Mouse (Mus musculus): Measurements from ENCODE around the gene Nt5c. TPM values are rescaled to one million over a fixed set of nuclear protein-coding genes. Genes with fewer than 3 reads are reported as not detected.
"Not testable (repeated sequence)": the region's sequence is repeated elsewhere in the genome, so short reads cannot be mapped to it uniquely, and the experiment has no call there.

The Nt5c gene
- polyA plus RNA-seq, 1 experiment from 2014 or later: 91.1 TPM

DNA sequence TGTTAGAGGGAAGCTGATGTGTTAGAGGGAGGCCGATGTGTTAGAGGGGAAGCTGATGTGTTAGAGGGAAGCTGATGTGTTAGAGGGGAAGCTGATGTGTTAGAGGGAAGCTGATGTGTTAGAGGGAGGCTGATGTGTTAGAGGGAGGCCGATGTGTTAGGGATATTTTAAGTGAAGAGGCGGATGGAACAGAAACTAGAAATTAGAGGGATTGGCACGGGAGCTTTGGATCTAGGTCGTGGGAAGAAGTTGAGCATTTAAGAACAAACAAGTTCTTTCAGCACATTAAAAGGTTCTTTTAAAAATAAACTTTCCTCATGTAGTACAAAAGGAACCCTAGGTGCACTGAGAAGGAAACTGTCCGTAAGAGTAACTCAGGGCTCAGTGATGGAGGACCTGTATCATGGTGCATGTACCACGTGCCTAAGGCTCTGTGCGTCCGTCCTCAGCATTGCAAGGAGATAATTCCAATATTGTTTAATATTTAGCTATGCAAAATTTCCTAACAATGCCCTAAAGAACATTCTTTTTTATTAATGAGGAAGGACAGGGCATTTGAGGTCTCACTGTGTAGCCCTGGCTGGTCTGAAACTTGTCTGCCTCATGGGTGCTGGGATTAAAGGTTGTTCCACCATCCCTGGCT, 13.2 kb downstream of the Nt5c start:
- H3K36me3 ChIP-seq (ENCODE audit: poor library complexity, severe bottlenecking): no peaks in the 10 kb centered on the region; the same call in 1 of the 2 replicates
- H3K4me3 ChIP-seq: no peak overlapping the region
- ATAC-seq: no peak
- H3K4me2 ChIP-seq: no peak overlapping the region
- H3K9me3 ChIP-seq (replicated peaks): no peaks in the 10 kb centered on the region
- H3K4me1 ChIP-seq: peaks cover 29% of the 10 kb centered on the region
- no peak overlapping the region for H3K9ac ChIP-seq
- H3K27ac ChIP-seq: no peak overlapping the region
- WGBS: 91% methylated on average over 9 of the region's 9 CpGs
- H3K27me3 ChIP-seq: no peaks in the 10 kb centered on the region

DNA sequence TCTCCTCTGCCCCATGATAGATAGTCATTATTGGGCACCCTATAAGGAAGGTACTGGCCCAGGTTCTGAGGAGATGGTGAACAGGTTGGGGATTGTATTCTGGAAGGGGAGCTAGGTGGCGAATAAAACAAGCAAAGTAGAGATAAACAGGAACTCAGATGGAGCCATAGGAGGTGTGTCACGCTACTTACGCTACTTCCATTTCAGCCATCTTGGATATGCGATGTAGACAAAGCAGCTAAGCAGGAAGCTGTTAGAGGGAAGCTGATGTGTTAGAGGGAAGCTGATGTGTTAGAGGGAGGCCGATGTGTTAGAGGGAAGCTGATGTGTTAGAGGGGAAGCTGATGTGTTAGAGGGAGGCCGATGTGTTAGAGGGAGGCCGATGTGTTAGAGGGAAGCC, 14.3 kb downstream of the Nt5c start:
- H3K9me3 ChIP-seq (replicated peaks); H3K27me3 ChIP-seq; ATAC-seq; H3K36me3 ChIP-seq (ENCODE audit: poor library complexity, severe bottlenecking); H3K27ac ChIP-seq: not testable (repeated sequence)
- peaks cover 33% of the 10 kb centered on the region for H3K4me1 ChIP-seq
- WGBS: 92% methylated on average over 7 of the region's 7 CpGs
- H3K9ac ChIP-seq: 0 out of 2 replicates have a peak overlapping the region, but pooled peaks have one; percentile 48
- peak overlapping the region; percentile 95; the same call in 1 of the 2 replicates for H3K4me2 ChIP-seq
- peak overlapping the region; percentile 83; the same call in 1 of the 2 replicates for H3K4me3 ChIP-seq

DNA sequence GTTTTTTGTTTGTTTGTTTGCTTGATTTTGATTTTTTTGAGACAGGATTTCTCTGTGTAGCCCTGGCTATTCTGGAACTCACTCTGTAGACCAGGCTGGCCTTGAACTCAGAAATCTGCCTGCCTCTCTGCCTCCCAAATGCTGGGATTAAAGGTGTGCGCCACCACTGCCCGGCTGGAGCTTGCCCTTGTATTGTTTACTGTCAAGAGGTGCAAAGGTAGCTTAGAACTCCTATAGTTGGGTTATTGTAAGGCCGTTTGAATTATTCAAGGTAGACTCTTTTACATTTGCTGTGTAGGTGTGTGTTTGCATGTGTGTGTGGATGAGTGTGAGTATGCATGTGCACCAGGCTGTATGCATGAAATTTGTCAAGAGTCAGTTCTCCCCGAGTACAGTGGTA, 15.0 kb downstream of the Nt5c start:
- not testable (repeated sequence) for H3K9me3 ChIP-seq (replicated peaks); ATAC-seq; H3K36me3 ChIP-seq (ENCODE audit: poor library complexity, severe bottlenecking); H3K27ac ChIP-seq; H3K27me3 ChIP-seq
- H3K4me1 ChIP-seq: peaks cover 33% of the 10 kb centered on the region
- H3K4me2 ChIP-seq: peak overlapping the region; percentile 95
- 83% methylated on average over 4 of the region's 4 CpGs for WGBS
- peak overlapping the region; percentile 83; the same call in 1 of the 2 replicates for H3K4me3 ChIP-seq
- H3K9ac ChIP-seq: 0 out of 2 replicates have a peak overlapping the region, but pooled peaks have one; percentile 82

DNA sequence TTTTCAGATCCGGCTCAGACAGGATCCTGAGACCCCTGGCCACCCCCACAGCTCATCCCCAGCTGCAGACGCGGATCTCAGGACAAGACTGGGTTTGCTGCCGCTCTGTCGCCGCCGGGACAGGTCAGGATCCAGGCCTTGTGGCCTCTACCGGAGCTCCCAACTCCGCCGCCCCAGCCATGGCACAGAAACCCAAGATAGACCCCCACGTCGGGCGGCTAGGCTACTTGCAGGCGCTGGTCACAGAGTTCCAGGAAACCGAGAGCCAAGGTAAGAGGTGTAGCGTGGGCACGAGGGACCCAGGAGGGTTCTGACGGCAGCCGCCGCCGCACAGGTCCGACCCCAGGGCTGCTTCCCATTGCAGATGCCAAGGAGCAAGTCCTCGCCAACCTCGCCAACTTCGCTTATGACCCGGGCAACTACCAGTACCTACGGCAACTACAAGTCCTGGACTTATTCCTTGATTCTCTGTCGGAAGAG, 15.9 kb downstream of the Nt5c start:
- no peak overlapping the region for H3K27ac ChIP-seq
- H3K4me1 ChIP-seq: peaks cover 33% of the 10 kb centered on the region
- H3K27me3 ChIP-seq: no peaks in the 10 kb centered on the region
- ATAC-seq: peak; percentile 34; the same call in 1 of the 2 replicates
- H3K36me3 ChIP-seq (ENCODE audit: poor library complexity, severe bottlenecking): no peaks in the 10 kb centered on the region; the same call in 1 of the 2 replicates
- WGBS: 4% methylated on average over 28 of the region's 28 CpGs
- peak overlapping the region; percentile 95 for H3K4me2 ChIP-seq
- H3K4me3 ChIP-seq: peak overlapping the region; percentile 83
- H3K9me3 ChIP-seq (replicated peaks): no peaks in the 10 kb centered on the region
- peak overlapping the region; percentile 82 for H3K9ac ChIP-seq

DNA sequence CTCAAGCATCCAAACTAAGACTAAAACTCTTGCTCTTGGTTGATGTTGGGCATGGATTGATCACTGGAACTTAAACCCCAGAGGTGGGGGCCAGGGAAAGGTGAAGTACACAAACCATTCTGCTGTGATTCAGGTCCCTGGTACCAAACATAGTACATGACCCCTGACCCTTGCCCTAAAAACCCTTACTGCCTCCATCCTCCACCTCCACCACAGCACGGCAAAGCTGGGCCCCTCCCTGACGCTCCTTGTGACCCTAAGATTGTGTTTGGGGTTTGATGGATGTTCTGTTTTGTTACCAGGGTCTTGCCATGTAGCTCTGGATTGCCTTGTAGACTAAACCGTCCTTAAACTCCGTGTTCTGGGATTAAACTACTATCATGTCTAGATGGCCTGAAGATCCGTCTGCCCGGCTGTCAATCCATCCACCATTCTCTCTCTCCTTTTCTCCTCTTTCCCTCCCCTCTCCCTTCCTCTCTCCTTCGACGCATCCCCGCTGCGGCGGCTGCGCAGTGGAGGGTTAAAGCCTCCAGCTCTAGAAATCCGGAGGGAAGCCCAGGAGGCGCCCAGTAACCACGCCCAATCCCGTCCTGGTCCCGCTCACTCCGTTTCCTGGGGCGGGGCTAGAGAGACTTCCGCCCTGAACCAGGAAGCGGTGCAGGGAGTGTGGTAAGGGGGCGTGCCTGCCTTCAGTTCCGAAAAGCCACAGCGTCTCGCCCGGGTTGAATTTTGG, 16.5 kb downstream of the Nt5c start, which contains the start of gene Armc7:
Gene Armc7, plus strand, starts transcription at position 643 of the 733 bp plus-strand sequence.
- Histone ChIP-seq H3K9me3 (replicated peaks) (no peaks in the 10 kb centered on the region), H3K36me3 (ENCODE audit: poor library complexity, severe bottlenecking) (no peaks in the 10 kb centered on the region; the same call in 1 of the 2 replicates), H3K4me2 (peak within 1 kb of the TSS; percentile 95), H3K9ac (peak within 1 kb of the TSS; percentile 82), H3K4me1 (peaks cover 33% of the 10 kb centered on the region), H3K4me3 (peak within 1 kb of the TSS; percentile 83), H3K27me3 (no peaks in the 10 kb centered on the region), H3K27ac (peak within 1 kb of the TSS; percentile 79)
- under 1% methylated on average over 26 of the region's 26 CpGs for WGBS
- peak; percentile 98 for ATAC-seq

DNA sequence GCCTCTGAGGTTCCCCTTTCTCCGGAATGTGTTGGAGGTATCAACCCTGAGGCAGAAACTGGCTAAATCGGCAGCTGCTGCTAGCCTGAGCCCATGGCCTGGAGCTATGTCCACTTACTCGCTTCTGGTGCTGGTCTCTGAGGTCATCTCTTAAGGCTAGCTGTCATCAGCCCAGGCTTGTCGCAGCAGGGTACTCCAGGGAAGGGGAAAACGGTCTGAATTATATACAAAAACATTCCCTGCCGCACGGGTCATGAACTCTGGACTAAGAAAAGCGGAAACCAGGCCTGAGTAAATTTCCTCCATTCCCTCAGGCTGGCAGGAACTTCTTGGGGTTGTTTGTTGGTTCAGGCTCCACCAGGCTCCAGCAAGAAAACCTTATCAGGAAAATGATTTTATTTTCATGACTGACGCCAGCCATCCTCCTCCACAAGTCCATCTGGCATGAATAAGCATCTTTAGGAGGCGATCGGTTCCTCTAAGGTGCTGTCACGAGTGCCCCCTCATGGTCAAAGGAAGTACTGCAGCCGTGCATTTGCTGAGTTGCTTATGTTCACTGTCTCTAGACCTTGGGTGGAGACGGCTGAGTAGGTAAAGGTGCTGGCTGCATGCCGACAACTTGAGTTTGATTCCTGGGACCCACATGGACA, 17.9 kb downstream of the Nt5c start:
- peak overlapping the region; percentile 32 for H3K4me2 ChIP-seq
- no peaks in the 10 kb centered on the region for H3K9me3 ChIP-seq (replicated peaks)
- H3K27me3 ChIP-seq: no peaks in the 10 kb centered on the region
- 26% methylated on average over 15 of the region's 15 CpGs for WGBS
- H3K4me3 ChIP-seq: no peak overlapping the region
- 0 out of 2 replicates have a peak, but pooled peaks have one; percentile 9 for ATAC-seq
- H3K36me3 ChIP-seq (ENCODE audit: poor library complexity, severe bottlenecking): no peaks in the 10 kb centered on the region; the same call in 1 of the 2 replicates
- no peak overlapping the region for H3K9ac ChIP-seq
- peak overlapping the region; percentile 54; the same call in 1 of the 2 replicates for H3K27ac ChIP-seq
- H3K4me1 ChIP-seq: peaks cover 33% of the 10 kb centered on the region

DNA sequence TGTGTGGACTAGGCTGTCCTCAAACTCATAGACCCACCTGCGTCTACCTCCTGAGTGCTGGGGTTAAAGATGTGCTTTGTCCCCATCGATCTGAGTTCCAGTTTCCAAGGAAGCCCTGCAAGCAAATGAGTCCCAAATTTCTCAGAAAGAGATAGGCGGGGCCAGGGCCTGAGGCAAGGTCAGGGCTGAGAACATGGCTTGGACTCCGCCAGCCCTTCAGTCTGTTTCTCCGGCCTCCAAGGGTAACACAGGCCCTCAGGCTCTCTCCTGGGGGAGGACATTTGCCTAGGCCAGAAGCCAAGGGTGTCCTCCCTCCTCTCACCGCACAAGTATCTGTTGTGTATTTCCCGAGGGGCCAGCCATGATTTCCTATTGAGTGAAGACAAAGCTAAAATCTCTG, 19.5 kb downstream of the Nt5c start:
- Histone ChIP-seq H3K9ac (no peak overlapping the region; the same call in 1 of the 2 replicates), H3K4me1 (peaks cover 30% of the 10 kb centered on the region), H3K4me2 (no peak overlapping the region), H3K27ac (no peak overlapping the region), H3K36me3 (ENCODE audit: poor library complexity, severe bottlenecking) (no peaks in the 10 kb centered on the region), H3K27me3 (no peaks in the 10 kb centered on the region), H3K4me3 (no peak overlapping the region), H3K9me3 (replicated peaks) (no peaks in the 10 kb centered on the region)
- WGBS: 88% methylated on average over 7 of the region's 7 CpGs
- ATAC-seq: no peak

DNA sequence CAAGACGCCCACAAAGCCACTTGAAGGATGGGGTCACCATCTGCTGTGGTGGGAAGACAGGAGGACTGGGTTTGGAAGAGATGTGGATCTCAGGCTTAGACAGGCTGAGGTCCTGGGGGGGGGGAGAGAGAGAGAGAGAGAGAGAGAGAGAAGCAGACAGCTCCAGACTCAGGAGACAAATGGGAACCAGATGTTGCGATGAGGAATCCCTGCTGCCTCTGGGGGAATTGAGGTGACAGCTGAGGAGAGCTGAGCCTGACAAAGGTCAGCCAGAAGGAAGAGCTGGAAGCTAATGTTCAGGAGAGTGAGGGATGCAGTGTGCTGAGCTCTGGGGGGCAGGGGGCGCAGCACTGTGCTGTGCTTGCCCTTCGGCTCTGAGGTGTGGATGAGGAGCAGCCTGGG, 24.4 kb downstream of the Nt5c start:
- no peak overlapping the region for H3K4me3 ChIP-seq
- H3K9me3 ChIP-seq (replicated peaks): no peaks in the 10 kb centered on the region
- H3K27ac ChIP-seq: no peak overlapping the region
- 70% methylated on average over 4 of the region's 4 CpGs for WGBS
- H3K36me3 ChIP-seq (ENCODE audit: poor library complexity, severe bottlenecking): no peaks in the 10 kb centered on the region
- H3K4me2 ChIP-seq: no peak overlapping the region
- peaks cover 5% of the 10 kb centered on the region for H3K4me1 ChIP-seq
- H3K9ac ChIP-seq: no peak overlapping the region
- H3K27me3 ChIP-seq: 0 out of 2 replicates have a peak, but pooled peaks cover 3% of the 10 kb centered on the region
- ATAC-seq: no peak

DNA sequence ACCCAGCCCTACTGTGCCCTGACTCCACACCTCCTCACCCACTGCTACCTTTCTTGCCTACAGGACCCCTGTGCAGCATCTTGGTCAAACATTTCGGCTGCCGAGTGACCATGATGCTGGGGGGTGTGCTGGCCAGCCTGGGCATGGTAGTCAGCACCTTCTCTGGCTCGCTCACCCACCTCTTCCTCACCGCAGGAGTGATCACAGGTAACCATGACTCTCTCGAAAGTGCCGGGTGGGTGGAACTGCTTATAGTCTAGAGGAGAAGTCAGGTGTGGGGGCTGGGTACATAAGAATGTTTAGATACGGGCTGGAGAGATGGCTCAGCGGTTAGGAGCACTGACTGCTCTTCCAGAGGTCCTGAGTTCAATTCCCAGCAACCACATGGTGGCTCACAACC, 26.8 kb downstream of the Nt5c start:
- 0 out of 2 replicates have a peak, but pooled peaks cover 3% of the 10 kb centered on the region for H3K27me3 ChIP-seq
- no peak overlapping the region for H3K27ac ChIP-seq
- 87% methylated on average over 8 of the region's 8 CpGs for whole genome bisulfite sequencing
- no peak overlapping the region for H3K4me2 ChIP-seq
- no peaks in the 10 kb centered on the region for H3K9me3 ChIP-seq (replicated peaks)
- no peak overlapping the region for H3K4me3 ChIP-seq
- peaks cover 6% of the 10 kb centered on the region for H3K4me1 ChIP-seq
- no peak for ATAC-seq
- H3K36me3 ChIP-seq (ENCODE audit: poor library complexity, severe bottlenecking): no peaks in the 10 kb centered on the region
- no peak overlapping the region for H3K9ac ChIP-seq

DNA sequence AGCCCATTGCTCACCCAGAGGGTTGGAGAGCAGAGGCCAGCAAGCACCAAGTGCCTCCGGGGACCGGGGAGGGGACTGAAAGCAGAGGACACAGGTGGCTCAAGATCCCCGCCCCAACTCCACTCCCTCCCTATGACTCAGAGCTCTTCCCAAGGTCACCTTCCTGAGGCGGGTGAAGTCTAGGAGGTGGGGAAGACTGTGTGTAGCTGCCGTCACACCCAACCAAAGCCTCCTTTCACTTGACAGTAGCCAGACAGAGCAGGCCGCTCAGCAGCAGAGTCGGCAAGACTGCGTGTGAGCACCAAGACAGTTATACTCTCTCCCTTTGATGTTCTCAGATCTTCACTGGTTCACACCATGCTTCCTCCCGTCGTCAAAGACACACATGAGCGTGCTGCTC, 28.3 kb downstream of the Nt5c start:
- no peaks in the 10 kb centered on the region for H3K36me3 ChIP-seq (ENCODE audit: poor library complexity, severe bottlenecking)
- no peak overlapping the region for H3K4me3 ChIP-seq
- no peak for ATAC-seq
- H3K9ac ChIP-seq: no peak overlapping the region
- H3K4me2 ChIP-seq: no peak overlapping the region
- H3K27me3 ChIP-seq: 0 out of 2 replicates have a peak, but pooled peaks cover 3% of the 10 kb centered on the region
- peaks cover 6% of the 10 kb centered on the region for H3K4me1 ChIP-seq
- no peak overlapping the region for H3K27ac ChIP-seq
- H3K9me3 ChIP-seq (replicated peaks): no peaks in the 10 kb centered on the region
- 83% methylated on average over 11 of the region's 11 CpGs for WGBS

DNA sequence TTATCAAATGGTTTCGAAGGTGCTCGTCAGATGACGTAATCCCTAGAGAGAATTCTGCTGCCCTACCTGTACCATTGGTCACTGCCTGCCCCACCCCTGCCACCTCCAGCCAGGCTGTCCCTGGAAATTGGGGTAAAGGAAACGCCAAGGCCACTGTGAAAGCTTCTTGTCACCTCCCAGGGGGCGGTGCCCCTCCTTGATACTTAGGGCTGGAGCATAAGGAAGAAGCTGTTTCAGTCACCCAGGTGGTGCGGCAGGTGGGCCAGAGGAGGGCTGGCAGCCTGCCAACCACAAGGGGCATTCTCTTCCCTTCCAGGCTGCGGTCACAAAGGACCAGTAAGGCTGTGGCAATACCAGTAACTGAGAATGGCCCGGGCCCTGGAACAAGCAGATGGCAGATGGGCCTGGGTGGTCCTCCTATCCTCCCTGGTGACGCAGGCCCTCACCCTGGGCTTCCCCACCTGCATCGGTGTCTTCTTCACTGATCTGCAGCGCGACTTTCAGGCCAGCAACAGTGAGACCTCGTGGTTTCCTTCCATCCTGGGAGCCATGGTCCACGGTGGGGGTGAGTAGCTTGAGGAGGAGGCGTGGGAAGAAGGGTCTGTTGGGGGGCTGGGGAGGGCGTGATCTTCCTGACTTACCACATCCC, 29.3 kb downstream of the Nt5c start, which contains the start of gene Slc16a5:
Gene Slc16a5, plus strand, starts transcription at position 232 of the 649 bp plus-strand sequence.
- 73% methylated on average over 16 of the region's 16 CpGs for WGBS
- Histone ChIP-seq H3K27me3 (0 out of 2 replicates have a peak, but pooled peaks cover 3% of the 10 kb centered on the region), H3K9ac (no peak within 1 kb of the TSS), H3K4me2 (no peak within 1 kb of the TSS), H3K4me3 (no peak within 1 kb of the TSS), H3K4me1 (peaks cover 6% of the 10 kb centered on the region), H3K9me3 (replicated peaks) (no peaks in the 10 kb centered on the region), H3K27ac (no peak within 1 kb of the TSS), H3K36me3 (ENCODE audit: poor library complexity, severe bottlenecking) (no peaks in the 10 kb centered on the region)
- ATAC-seq: no peak
